Mouse (Mus musculus): Measurements from ENCODE around the gene Arntl.

Arntl gene

GRCm38 (mm10) chr7:113206644-113207470 lies at the start of gene Arntl:
Gene Arntl (plus strand): TSS chr7:113207465.
- DNase-seq (ENCODE audit: low spot score): peak; percentile 96

GRCm38 (mm10) chr7:113161077-113161698 lies 46.1 kb upstream of the Arntl start:
- DNase-seq (ENCODE audit: low spot score): no peak

DNA sequence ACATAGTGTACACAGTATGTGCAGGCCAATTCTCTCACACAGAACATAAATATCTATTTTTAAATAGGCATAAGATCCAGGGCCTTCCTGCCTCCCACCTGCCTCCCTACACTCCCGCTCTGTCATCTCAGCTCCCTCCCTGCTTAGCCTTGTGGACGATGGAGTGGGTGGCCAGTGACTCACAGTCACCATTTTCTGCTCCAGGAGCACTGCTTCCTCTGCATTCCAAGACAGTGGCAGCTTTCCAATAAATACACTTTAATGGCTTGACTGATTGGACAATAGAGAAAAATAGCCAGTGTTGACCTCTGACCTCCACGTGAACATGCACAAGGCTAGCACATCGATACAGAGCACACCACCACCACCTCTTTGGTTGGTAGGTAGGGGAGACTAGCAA lies 42.5 kb upstream of the Arntl start:
- no peak for DNase-seq (ENCODE audit: low spot score)

GRCm38 (mm10) chr7:113167092-113167491 lies 40.2 kb upstream of the Arntl start:
- peak; percentile 48 for DNase-seq (ENCODE audit: low spot score)

GRCm38 (mm10) chr7:113168609-113169008 lies 38.7 kb upstream of the Arntl start:
- DNase-seq (ENCODE audit: low spot score): no peak

DNA sequence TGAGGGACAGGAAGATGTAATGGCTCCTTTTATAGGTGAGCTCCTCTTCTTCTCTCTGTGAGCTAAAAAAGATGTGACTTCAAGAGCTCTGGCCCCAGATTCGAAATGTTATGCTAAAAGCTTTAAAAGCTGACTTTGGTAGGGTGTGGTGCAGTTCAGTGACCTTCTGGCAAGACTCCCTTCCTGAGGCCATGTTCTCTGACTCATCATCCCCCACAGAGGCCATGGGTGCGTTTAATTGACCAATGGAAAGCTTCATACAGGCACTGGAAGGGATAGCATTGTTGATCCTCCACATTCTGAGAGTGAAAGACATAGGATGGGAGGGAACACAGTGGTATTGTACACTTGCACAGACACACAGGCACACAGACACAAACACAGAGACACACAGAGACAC lies 34.8 kb upstream of the Arntl start:
- DNase-seq (ENCODE audit: low spot score): no peak

- no peak for DNase-seq (ENCODE audit: low spot score)
Observed at GRCm38 (mm10) chr7:113175481-113175880, 31.8 kb upstream of the Arntl start.

GRCm38 (mm10) chr7:113178073-113178472 lies 29.2 kb upstream of the Arntl start:
- no peak for DNase-seq (ENCODE audit: low spot score)

GRCm38 (mm10) chr7:113183787-113184186 lies 23.5 kb upstream of the Arntl start:
- DNase-seq (ENCODE audit: low spot score): no peak

DNA sequence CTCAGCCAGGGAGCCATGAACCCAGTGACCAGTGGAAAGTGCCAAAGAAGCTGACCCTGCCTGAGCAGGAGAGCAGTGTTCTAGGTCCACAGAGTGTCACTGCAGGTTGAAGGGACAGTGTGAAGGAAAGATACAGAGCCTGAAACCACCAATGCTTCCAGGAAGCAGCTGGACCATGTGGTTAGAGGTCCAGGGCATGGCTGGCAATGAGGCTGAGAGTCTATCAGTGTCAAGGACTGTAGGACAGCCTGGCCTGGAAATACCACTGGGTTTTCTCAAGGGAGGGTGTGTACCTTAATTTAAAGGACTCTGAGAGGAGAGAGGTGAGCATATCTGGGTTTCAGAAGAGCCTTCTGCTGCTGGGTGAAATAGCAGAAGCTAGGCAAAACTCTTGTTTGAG lies 22.2 kb upstream of the Arntl start:
- no peak for DNase-seq (ENCODE audit: low spot score)

GRCm38 (mm10) chr7:113186041-113186800 lies 21.0 kb upstream of the Arntl start:
- no peak for DNase-seq (ENCODE audit: low spot score)

DNA sequence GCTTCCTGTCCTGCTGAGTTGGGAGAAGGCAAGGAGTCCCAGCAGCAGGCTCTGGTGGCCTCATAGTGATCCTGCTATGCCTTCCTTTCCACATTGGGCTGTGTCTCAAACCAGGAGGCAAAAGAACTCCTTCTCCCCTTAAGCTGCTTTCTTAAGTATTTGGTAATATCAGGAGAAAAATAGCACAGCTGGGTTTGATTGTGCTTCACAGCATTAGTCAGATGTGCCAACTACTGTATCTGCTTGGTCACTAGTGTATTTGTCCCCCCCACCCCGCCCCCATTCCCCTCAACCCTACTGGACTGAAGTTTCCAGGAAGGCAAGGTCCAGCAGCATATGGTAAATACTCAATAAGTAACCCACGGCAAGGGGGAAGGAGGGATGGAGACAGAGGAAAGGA lies 19.2 kb upstream of the Arntl start:
- no peak for DNase-seq (ENCODE audit: low spot score)

DNA sequence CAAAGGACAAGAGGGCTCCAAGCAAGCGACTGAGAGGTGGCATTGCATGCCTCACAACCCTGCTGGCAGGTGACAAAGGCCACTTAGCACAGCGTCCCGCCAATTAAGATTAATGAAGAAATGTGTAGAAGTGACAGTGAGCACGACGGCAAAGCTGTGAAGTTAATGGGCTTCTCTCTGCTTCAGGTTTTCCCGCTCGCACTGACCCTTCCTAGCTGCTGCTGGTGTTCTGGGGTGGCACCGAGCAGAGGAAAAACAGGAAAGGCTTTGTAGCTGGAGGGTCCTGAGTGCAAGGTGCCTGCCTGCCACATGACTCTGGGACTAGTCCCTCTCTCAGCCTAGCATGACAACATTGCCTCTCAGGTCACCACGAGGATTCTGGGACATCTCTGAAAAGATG lies 18.7 kb upstream of the Arntl start:
- no peak for DNase-seq (ENCODE audit: low spot score)

- no peak for DNase-seq (ENCODE audit: low spot score)
Observed at GRCm38 (mm10) chr7:113191787-113192186, 15.5 kb upstream of the Arntl start.

DNA sequence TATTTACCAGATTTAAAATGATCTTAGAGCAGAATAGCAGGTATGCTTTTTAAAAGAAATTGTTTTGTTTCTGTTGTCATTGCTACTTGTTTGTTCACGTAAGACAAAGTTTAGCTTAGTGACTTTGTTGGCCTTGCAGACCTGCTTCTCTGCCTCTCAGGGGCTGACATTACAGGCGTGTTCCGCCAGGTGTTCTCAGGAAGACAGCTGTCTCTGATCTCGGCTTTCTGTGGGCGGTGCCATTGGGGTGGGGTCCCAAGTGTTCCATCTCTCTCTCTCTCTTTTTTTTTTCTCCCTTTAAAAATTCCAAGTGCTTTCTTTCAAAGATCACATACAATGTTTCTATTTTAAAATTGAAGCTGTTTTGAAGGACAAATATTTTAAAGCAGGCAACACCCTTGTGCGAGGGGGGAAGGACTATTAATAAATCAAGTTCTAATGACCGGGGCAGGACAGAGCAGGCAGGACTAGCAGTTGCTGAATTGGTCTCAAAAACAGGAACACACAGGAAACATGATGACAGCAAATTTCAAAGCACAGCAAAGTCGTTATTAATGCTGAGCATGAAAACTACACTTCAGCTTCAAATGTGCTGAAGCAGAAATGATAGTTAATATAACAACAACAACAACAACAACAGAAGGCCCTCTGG lies 14.4 kb upstream of the Arntl start:
- DNase-seq (ENCODE audit: low spot score): no peak

- no peak for DNase-seq (ENCODE audit: low spot score)
Observed at GRCm38 (mm10) chr7:113193872-113194271, 13.4 kb upstream of the Arntl start.

GRCm38 (mm10) chr7:113195271-113195670 lies 12.0 kb upstream of the Arntl start:
- DNase-seq (ENCODE audit: low spot score): no peak

DNA sequence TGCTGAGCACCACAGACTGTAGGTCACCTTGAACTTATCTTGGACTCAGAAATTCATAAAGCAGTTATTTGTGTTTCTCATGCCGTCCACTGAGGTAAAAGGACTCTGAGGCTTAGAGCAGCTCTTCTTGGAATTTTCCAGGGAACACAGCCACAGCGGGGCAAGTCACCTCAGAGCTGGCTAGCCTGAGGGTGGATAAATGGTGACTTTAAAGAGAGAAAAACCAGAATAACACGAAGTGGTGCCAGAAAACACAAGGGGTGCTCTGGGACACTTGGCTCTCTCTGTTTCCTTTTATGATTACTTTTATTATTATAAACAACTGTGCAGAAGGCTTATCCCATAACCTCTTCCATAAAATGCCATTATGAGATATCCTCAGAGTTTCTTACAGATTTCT lies 11.1 kb upstream of the Arntl start:
- no peak for DNase-seq (ENCODE audit: low spot score)

DNA sequence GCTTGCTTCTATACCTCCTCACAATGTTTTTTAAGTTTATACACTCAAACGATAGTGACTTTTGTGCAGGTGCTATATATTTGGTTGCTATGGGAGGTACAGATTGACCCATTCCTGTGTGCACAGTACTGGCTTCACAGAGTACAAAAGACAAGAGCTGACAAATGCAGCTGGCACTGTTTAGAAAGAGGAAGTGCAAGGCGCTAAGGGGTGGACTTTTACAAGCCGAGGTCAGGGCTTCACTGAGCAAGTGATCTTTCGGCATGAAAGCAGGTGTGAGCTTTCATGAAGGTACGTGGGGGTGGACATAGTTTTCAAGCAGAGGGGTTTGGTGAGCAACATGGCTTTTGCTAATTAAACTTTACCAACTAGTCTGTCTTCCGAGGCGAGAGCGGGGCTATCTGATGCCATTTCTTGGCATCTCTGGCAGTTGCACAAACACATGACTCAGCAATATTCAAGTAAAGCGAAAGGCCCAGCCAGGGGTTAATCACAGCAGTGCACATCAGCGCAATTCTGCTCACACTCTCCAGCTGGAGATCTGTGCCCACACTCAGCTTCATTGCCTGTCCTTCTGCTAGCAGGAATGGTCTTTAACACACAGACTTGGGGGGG lies 10.0 kb upstream of the Arntl start:
- DNase-seq (ENCODE audit: low spot score): no peak

DNA sequence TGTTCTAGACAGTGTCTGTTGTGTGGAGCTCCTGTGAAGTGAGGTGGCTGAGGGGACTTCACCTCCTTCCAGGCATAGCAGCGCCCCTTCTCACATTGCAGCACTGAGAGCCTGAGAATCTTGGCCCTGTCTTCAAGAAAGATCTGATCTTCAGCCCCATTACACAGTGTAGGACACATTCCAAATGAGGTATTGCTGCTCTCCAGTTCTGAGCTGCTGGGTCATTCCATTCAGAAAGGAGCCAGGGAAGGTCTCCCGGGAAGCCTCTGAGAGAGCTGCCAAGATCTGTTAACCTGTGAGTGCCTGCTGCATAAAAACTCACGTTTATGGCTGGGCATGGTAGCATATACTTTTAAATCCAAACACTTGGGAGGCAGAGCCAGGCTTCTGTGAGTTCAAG lies 5.7 kb upstream of the Arntl start:
- DNase-seq (ENCODE audit: low spot score): no peak

- peak; percentile 63 for DNase-seq (ENCODE audit: low spot score)
Observed at GRCm38 (mm10) chr7:113207471-113208387, 464 bp downstream of the Arntl start.
